In the genomic region with DNA sequence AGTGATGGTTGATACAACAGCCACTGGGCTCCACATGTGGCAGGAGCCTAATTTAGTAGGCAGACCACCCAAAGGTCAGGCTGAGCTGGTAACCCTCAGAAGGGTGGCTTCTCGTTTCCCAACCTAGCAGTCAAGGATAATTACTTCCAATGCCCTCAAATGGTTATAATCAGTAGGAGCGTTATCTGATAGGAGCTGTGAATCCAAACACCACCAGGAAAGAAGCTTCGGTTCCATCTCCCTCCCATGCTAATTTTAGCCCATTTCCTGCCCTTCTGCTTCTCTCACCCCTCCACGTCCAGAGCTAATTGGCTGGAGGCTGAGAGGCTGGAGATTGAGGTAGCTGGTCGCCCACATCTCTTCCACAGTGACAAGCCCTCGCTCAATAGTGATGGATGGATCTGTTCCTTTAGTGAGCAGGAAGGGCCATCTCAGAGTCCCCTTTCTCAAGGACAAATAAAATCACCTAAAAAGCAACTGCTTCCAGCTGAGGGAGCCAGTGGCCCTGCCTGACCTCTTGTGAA, we compare ENCODE assay signal across 21 mouse cellular contexts.
"Had no signal": no experiment of that assay in that cellular context is flagged by ENCODE, and none has a peak within 500 bp of the region (broad histone marks: within the 10 kb centered on the region; RNA-seq: fewer than 3 reads in every experiment).

No protein-coding gene starts in this region.

- H3K27ac ChIP-seq: limb, embryonic 10.5 days; limb, embryonic 13.5 days; liver, embryonic 12.5 days; liver, embryonic 15.5 days; lung, embryonic 15.5 days; neural tube, embryonic 12.5 days; neural tube, embryonic 15.5 days; stomach, embryonic 15.5 days had no signal

- DNase-seq: kidney, adult 2 months; kidney, postnatal 14 days; liver; lung, adult 18-20 months; lung, postnatal 10 days; lung, postnatal 36 days; midbrain, embryonic 14.5 days; right cerebral cortex, postnatal 25 days; spleen, adult 18-20 months; thymus, postnatal 25 days had no signal

- H3K4me3 ChIP-seq: limb, embryonic 10.5 days; limb, embryonic 13.5 days; liver, embryonic 12.5 days; liver, embryonic 15.5 days; lung, embryonic 15.5 days; megakaryocyte, embryonic 14.5 days; neural tube, embryonic 12.5 days; neural tube, embryonic 15.5 days; stomach, embryonic 15.5 days had no signal

- H3K27me3 ChIP-seq: limb, embryonic 13.5 days; liver, embryonic 12.5 days; liver, embryonic 15.5 days; lung, embryonic 15.5 days; megakaryocyte, embryonic 14.5 days; neural tube, embryonic 12.5 days; neural tube, embryonic 15.5 days; stomach, embryonic 15.5 days had no signal

- H3K9ac ChIP-seq: limb, embryonic 13.5 days; liver, embryonic 12.5 days; liver, embryonic 15.5 days; lung, embryonic 15.5 days; neural tube, embryonic 12.5 days; neural tube, embryonic 15.5 days; stomach, embryonic 15.5 days had no signal

- ATAC-seq: intestine, embryonic 16.5 days; liver, embryonic 12.5 days had no signal

- H3K9me3 ChIP-seq: limb, embryonic 10.5 days; limb, embryonic 13.5 days; liver, embryonic 12.5 days; liver, embryonic 15.5 days; lung, embryonic 15.5 days; megakaryocyte, embryonic 14.5 days; neural tube, embryonic 12.5 days; neural tube, embryonic 15.5 days; stomach, embryonic 15.5 days had no signal

- H3K4me2 ChIP-seq: limb, embryonic 13.5 days; liver, embryonic 12.5 days; liver, embryonic 15.5 days; lung, embryonic 15.5 days; midbrain, embryonic 11.5 days; neural tube, embryonic 12.5 days; neural tube, embryonic 15.5 days; stomach, embryonic 15.5 days had no signal

- H3K36me3 ChIP-seq: limb, embryonic 10.5 days; limb, embryonic 13.5 days; liver, embryonic 12.5 days; liver, embryonic 15.5 days; lung, embryonic 15.5 days; neural tube, embryonic 12.5 days; neural tube, embryonic 15.5 days; stomach, embryonic 15.5 days had no signal

- H3K4me1 ChIP-seq: liver, embryonic 12.5 days; liver, embryonic 15.5 days; lung, embryonic 15.5 days; megakaryocyte, embryonic 14.5 days; neural tube, embryonic 12.5 days; stomach, embryonic 15.5 days had no signal
